Mouse (Mus musculus) kidney, postnatal 0 days (tissue): ENCODE results near the gene Esr2. TPM values are rescaled to one million over a fixed set of nuclear protein-coding genes. Genes with fewer than 3 reads are reported as not detected.

ENCODE experiments used
- ATAC-seq: fragments of 200-750 bp; cut with Nextera tagmentation; replicated peaks from 2 replicates; pipeline ENCODE4 v1.8.0; 2017; ENCODE audit warnings: low read depth, moderate number of reproducible peaks, moderate TSS enrichment, moderate library complexity; ENCODE audit not compliant: low FRiP score
- DNase-seq: peaks from one replicate; pipeline ENCODE4 v3.0.0-alpha.2; 2016; ENCODE audit warnings: low spot score
- H3K27ac ChIP-seq: fragments of 300-500 bp; sonication (generic); 2 replicates; pipeline ENCODE4 v1.5.1; 2014; ENCODE audit warnings: mild to moderate bottlenecking
- H3K27me3 ChIP-seq: fragments of 300-500 bp; sonication (generic); 2 replicates; pipeline ENCODE4 v1.6.1; 2014; ENCODE audit warnings: low read length, mixed read lengths; ENCODE audit not compliant: insufficient read depth
- H3K36me3 ChIP-seq: fragments of 300-500 bp; sonication (generic); 2 replicates; pipeline ENCODE4 v1.6.1; 2014; ENCODE audit warnings: low read length, mixed read lengths; ENCODE audit not compliant: insufficient read depth
- H3K4me1 ChIP-seq: fragments of 300-500 bp; sonication (generic); replicated peaks from 2 replicates; pipeline ENCODE4 v1.6.1; 2014; ENCODE audit warnings: antibody characterized with exemption, low read length, mixed read lengths; ENCODE audit not compliant: insufficient read depth
- H3K4me2 ChIP-seq: fragments of 300-500 bp; sonication (generic); 2 replicates; pipeline ENCODE4 v1.6.1; 2014; ENCODE audit warnings: mild to moderate bottlenecking, low read length, moderate library complexity, mixed read lengths
- H3K4me3 ChIP-seq: fragments of 300-500 bp; sonication (generic); replicated peaks from 2 replicates; pipeline ENCODE4 v1.5.1; 2014; ENCODE audit warnings: low read depth, low read length
- H3K9ac ChIP-seq: fragments of 300-500 bp; sonication (generic); 2 replicates; pipeline ENCODE4 v1.6.1; 2014; ENCODE audit warnings: low read depth, low read length
- H3K9me3 ChIP-seq: fragments of 300-500 bp; sonication (generic); replicated peaks from 2 replicates; pipeline ENCODE4 v1.6.1; 2016; ENCODE audit warnings: low read length, inconsistent platforms, mixed read lengths
- CTCF ChIP-seq: IDR thresholded peaks from 2 replicates; pipeline ENCODE4 v1.5.1; 2016; ENCODE audit warnings: antibody characterized with exemption, low read depth, mild to moderate bottlenecking, moderate library complexity
- WGBS: fragments of 180-500 bp; shearing (Covaris S2); extraction: QIAGEN DNeasy Blood & Tissue Kit; methylation state at CpG from one replicate; pipeline ENCODE4 v1.1.7; 2014; 5-methylcytosine and 5-hydroxymethylcytosine counted together
- polyA plus RNA-seq: library from polyadenylated mRNA; unstranded; fragments of >200 nt; fragmentation: Nextera tagmentation; extraction: Ambion mirVana; gene quantifications from 2 replicates; pipeline ENCODE4 v1.2.1, GENCODE M21; 2015

Gene Esr2
- polyA plus RNA-seq, 1 experiment from 2014 or later: 0.75 TPM

- no peaks in the 10 kb centered on the region for H3K4me1 ChIP-seq
- no peak overlapping the region for H3K27ac ChIP-seq
- 80% methylated on average over 3 of the region's 3 CpGs for WGBS
- H3K27me3 ChIP-seq: no peaks in the 10 kb centered on the region
- no peak for TF ChIP-seq CTCF
- no peaks in the 10 kb centered on the region for H3K9me3 ChIP-seq
- H3K4me3 ChIP-seq: no peak overlapping the region
- H3K9ac ChIP-seq: no peak overlapping the region
- ATAC-seq (no peak), DNase-seq (no peak)
- peaks cover 32% of the 10 kb centered on the region; the same call in 1 of the 2 replicates for H3K36me3 ChIP-seq
- H3K4me2 ChIP-seq: no peak overlapping the region
Observed at GRCm38 (mm10) chr12:76111046-76111445, 66.0 kb downstream of the Esr2 start.

- TF ChIP-seq CTCF: no peak
- no peaks in the 10 kb centered on the region for H3K9me3 ChIP-seq
- H3K27me3 ChIP-seq: no peaks in the 10 kb centered on the region
- ATAC-seq (no peak), DNase-seq (no peak)
- H3K9ac ChIP-seq: no peak overlapping the region
- H3K36me3 ChIP-seq: peaks cover 39% of the 10 kb centered on the region; the same call in 1 of the 2 replicates
- 93% methylated on average over 15 of the region's 15 CpGs for WGBS
- H3K4me2 ChIP-seq: no peak overlapping the region
- no peak overlapping the region for H3K27ac ChIP-seq
- H3K4me3 ChIP-seq: no peak overlapping the region
- H3K4me1 ChIP-seq: no peaks in the 10 kb centered on the region
Observed at GRCm38 (mm10) chr12:76109646-76110405, 67.2 kb downstream of the Esr2 start.

GRCm38 (mm10) chr12:76104596-76105351, 72.3 kb downstream of the Esr2 start:
- DNase-seq: no peak
- TF ChIP-seq CTCF: no peak
- whole genome bisulfite sequencing: 77% methylated on average over 20 of the region's 20 CpGs

GRCm38 (mm10) chr12:76102621-76103020, 74.4 kb downstream of the Esr2 start:
- Histone ChIP-seq H3K4me3 (no peak overlapping the region), H3K27me3 (no peaks in the 10 kb centered on the region), H3K4me2 (no peak overlapping the region), H3K27ac (no peak overlapping the region), H3K36me3 (peaks cover 62% of the 10 kb centered on the region), H3K9me3 (no peaks in the 10 kb centered on the region), H3K4me1 (no peaks in the 10 kb centered on the region), H3K9ac (no peak overlapping the region)
- 91% methylated on average over 12 of the region's 12 CpGs for WGBS
- TF ChIP-seq CTCF: no peak
- DNase-seq (no peak), ATAC-seq (no peak)

More at GRCm38 (mm10) chr12:76104596-76105351, 72.3 kb downstream of the Esr2 start:
- H3K36me3 ChIP-seq: peaks cover 60% of the 10 kb centered on the region; the same call in 1 of the 2 replicates
- H3K27ac ChIP-seq: no peak overlapping the region
- no peaks in the 10 kb centered on the region for H3K4me1 ChIP-seq
- H3K9me3 ChIP-seq: no peaks in the 10 kb centered on the region
- H3K9ac ChIP-seq: no peak overlapping the region
- ATAC-seq: no peak
- no peak overlapping the region for H3K4me2 ChIP-seq
- no peak overlapping the region for H3K4me3 ChIP-seq
- no peaks in the 10 kb centered on the region for H3K27me3 ChIP-seq

GRCm38 (mm10) chr12:76095117-76096035, 81.7 kb downstream of the Esr2 start:
- H3K9ac ChIP-seq: no peak overlapping the region
- peaks cover 44% of the 10 kb centered on the region for H3K36me3 ChIP-seq
- H3K4me3 ChIP-seq: no peak overlapping the region
- 46% methylated on average over 30 of the region's 30 CpGs for WGBS
- no peak overlapping the region for H3K4me2 ChIP-seq
- H3K4me1 ChIP-seq: 0 out of 2 replicates have a peak, but pooled peaks cover 6% of the 10 kb centered on the region
- no peak overlapping the region for H3K27ac ChIP-seq
- DNase-seq: peak; percentile 32
- no peak for ATAC-seq
- TF ChIP-seq CTCF: no peak
- no peaks in the 10 kb centered on the region for H3K9me3 ChIP-seq
- H3K27me3 ChIP-seq: no peaks in the 10 kb centered on the region
